Mouse (Mus musculus): ENCODE measurements around the gene Ace2. TPM values are rescaled to one million over a fixed set of nuclear protein-coding genes. Genes with fewer than 3 reads are reported as not detected.

The Ace2 gene
- polyA plus RNA-seq, 1 experiment = 7.6 TPM

DNA sequence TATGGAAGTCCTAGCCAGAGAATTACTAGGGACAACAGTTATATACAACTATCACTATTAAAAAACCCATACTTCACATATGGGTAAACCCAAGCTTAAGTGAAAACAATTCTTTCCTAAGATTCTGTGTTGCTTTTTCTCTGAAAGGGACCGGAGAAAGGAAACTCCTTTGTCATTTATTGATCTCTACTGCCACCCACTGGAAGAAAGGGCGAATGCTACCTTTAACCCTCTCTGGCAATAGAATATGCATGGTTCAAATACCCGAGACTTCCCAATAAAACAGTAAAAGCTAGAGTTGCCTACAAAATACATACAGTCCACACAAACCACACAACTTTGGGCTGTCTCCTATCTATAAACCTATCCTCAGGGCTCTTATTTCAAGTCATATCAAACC, 40.6 kb downstream of the Ace2 start:
- no peak for DNase-seq (ENCODE audit: low spot score)

- no peak for DNase-seq (ENCODE audit: low spot score)
These were observed 44.7 kb downstream of the Ace2 start for GRCm38 (mm10) chrX:164183844-164184243.

DNA sequence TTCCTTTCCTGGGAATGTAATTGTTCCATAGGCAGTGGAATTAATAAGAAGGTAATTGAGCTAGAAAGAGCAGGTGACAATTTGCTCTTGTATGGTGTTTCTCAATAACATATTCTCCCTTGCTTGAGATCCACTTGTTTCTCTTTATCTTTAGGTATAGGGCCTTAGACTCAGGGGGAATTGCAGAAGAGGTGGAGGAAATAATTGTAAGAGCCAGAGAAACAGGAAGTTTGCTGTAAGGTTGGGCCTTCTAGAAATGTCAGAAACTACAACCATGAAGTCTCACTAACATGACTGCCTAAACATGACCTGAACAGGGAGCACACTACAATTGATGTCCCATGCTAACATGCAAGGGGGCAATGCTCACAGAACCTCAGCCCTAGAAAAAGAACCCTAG, 50.7 kb downstream of the Ace2 start:
- no peak for DNase-seq (ENCODE audit: low spot score)

- DNase-seq (ENCODE audit: low spot score) = no peak
These were observed 58.5 kb downstream of the Ace2 start for GRCm38 (mm10) chrX:164197679-164198078.

- no peak for DNase-seq (ENCODE audit: low spot score)
These were observed 61.4 kb downstream of the Ace2 start for GRCm38 (mm10) chrX:164200547-164200946.

- DNase-seq (ENCODE audit: low spot score) = no peak
These were observed 82.9 kb downstream of the Ace2 start for GRCm38 (mm10) chrX:164221989-164222388.

DNA sequence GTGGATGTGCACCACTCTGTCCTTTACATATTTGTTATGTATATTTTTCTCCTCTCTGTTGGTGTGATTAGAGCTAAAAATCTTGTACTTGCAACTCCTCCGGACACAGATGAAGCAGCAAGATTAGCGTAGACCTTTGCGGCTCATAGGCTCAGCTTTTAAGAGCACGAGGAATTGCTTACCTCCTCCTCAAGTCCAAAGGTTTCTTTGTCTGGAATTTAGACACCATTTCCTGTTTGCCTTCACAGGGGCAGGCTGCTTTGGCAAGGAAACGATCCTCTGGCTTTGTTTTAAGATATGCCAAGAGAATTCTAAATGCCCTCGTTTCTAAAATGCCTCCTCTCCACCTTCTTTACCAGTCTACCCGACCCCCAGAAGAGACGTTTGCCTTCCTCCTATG, 94.2 kb downstream of the Ace2 start:
- DNase-seq (ENCODE audit: low spot score) = no peak

Other genes with a start within 250 kb of the Ace2 start
- gene Ap1s2, start 230.3 kb upstream of the Ace2 start, polyA plus RNA-seq (2012; rRNA removed) = 15.3 and 16.6 TPM in 2 replicates
- 20.6 and 24.1 TPM in 2 replicates for gene Zrsr2, start 180.7 kb upstream of the Ace2 start, polyA plus RNA-seq (2012; rRNA removed)
- gene Car5b, start 111.3 kb upstream of the Ace2 start, polyA plus RNA-seq (2012; rRNA removed) = 9.5 and 10.1 TPM in 2 replicates
- gene Siah1b, start 62.8 kb upstream of the Ace2 start, polyA plus RNA-seq (2012; rRNA removed) = 7.5 and 8.9 TPM in 2 replicates
- gene Cltrn, start 50.5 kb upstream of the Ace2 start, polyA plus RNA-seq (2012; rRNA removed) = 0.11 TPM in 1 of 2 replicates, not detected in the other
- 2.9 and 3.0 TPM in 2 replicates for gene Bmx, start 118.9 kb downstream of the Ace2 start, polyA plus RNA-seq (2012; rRNA removed)
- gene Pir, start 130.0 kb downstream of the Ace2 start, polyA plus RNA-seq (2012; rRNA removed) = 20.4 and 21.0 TPM in 2 replicates
- gene Vegfd, start 234.0 kb downstream of the Ace2 start, polyA plus RNA-seq (2012; rRNA removed) = 7.6 and 9.3 TPM in 2 replicates

Measured in urinary bladder, adult 2 months (tissue).